Mouse (Mus musculus) ES-Bruce4 (cell line): ENCODE data around the gene Fgf10.

Source experiments
- EP300 ChIP-seq: IDR thresholded peaks from 2 replicates; pipeline ENCODE4 v1.6.1; 2011; ENCODE audit warnings: low read depth, low read length; ENCODE audit not compliant: insufficient read depth
- POLR2A ChIP-seq: IDR thresholded peaks from one replicate; pipeline ENCODE4 v1.8.1; 2011; ENCODE audit warnings: low read length; ENCODE audit not compliant: insufficient read depth

GRCm38 (mm10) chr13:118792198-118792597, 122.6 kb downstream of the Fgf10 start:
- TF ChIP-seq EP300, result no peak
- TF ChIP-seq POLR2A, result no peak
